Mouse (Mus musculus): ENCODE measurements around the gene Rps6ka5. TPM values are rescaled to one million over a fixed set of nuclear protein-coding genes. Genes with fewer than 3 reads are reported as not detected.

Rps6ka5 gene
- polyA plus RNA-seq, 1 experiment from 2014 or later, result 5.2 TPM

DNA sequence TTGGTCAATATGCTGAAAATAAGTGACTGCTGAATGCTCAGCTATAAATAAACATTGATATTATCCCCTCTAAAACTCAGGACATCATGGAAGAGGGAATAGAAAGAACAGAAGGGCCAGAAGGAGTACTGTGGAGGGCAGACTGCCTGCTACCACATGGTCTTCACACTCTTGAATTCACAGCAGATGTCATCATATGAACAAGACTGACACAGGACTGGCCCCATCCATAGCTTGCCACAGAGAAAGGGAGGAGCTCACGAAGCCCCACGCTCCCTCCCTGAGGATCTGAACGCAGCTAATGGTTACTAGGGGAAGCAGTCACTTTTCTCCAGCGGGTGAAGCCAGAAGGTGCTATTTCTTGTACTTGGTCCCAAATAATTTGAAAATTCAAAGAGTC is 61.5 kb downstream of the Rps6ka5 start:
- no peak overlapping the region for H3K4me2 ChIP-seq (ENCODE audit: low read depth, severe bottlenecking)
- H3K36me3 ChIP-seq (ENCODE audit: control insufficient read depth, insufficient read depth, low read length), result no peaks in the 10 kb centered on the region
- 74% methylated on average over 4 of the region's 4 CpGs for WGBS
- no peaks in the 10 kb centered on the region for H3K9me3 ChIP-seq (ENCODE audit: control insufficient read depth, low read length)
- H3K27ac ChIP-seq (replicated peaks; ENCODE audit: low read depth, low read length), result no peak overlapping the region
- ATAC-seq (ENCODE audit: insufficient number of reproducible peaks, low FRiP score, low TSS enrichment, low read depth), result no peak
- no peak for DNase-seq (ENCODE audit: low spot score)
- no peak overlapping the region for H3K9ac ChIP-seq (ENCODE audit: low read length)
- no peak overlapping the region for H3K4me3 ChIP-seq (ENCODE audit: low read depth, low read length)
- H3K27me3 ChIP-seq (ENCODE audit: control insufficient read depth, insufficient read depth, low read length), result no peaks in the 10 kb centered on the region
- no peaks in the 10 kb centered on the region for H3K4me1 ChIP-seq (ENCODE audit: control insufficient read depth, insufficient read depth, low read length)

- Histone ChIP-seq H3K36me3 (ENCODE audit: control insufficient read depth, insufficient read depth, low read length) (no peaks in the 10 kb centered on the region), H3K9me3 (ENCODE audit: control insufficient read depth, low read length) (no peaks in the 10 kb centered on the region), H3K4me3 (ENCODE audit: low read depth, low read length) (no peak overlapping the region), H3K4me1 (ENCODE audit: control insufficient read depth, insufficient read depth, low read length) (no peaks in the 10 kb centered on the region), H3K27me3 (ENCODE audit: control insufficient read depth, insufficient read depth, low read length) (no peaks in the 10 kb centered on the region), H3K4me2 (ENCODE audit: low read depth, severe bottlenecking) (no peak overlapping the region), H3K27ac (replicated peaks; ENCODE audit: low read depth, low read length) (no peak overlapping the region), H3K9ac (ENCODE audit: low read length) (no peak overlapping the region)
- DNase-seq (ENCODE audit: low spot score) (no peak), ATAC-seq (ENCODE audit: insufficient number of reproducible peaks, low FRiP score, low TSS enrichment, low read depth) (no peak)
- WGBS, result 93% methylated on average over 2 of the region's 2 CpGs
Observed at GRCm38 (mm10) chr12:100660076-100660475, 66.7 kb downstream of the Rps6ka5 start.

DNA sequence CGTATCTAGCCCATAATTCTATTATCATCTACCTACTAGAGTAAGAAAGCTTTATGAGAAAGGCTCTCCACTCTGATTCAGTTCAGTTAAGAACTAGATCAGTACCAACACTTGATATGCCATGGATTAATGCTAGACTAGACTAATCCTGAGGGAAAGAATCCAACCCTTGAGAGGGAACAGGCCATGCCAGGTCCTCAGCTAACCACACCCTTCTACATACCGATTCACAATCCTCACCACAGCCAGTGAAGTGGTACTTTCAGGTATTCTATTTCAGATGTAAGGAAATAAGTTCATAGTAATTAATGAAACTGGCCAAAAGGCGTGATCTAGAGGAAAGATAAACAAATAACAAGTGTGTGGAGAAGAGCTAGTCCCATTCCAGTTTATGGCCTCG is 70.8 kb downstream of the Rps6ka5 start:
- H3K9me3 ChIP-seq (ENCODE audit: control insufficient read depth, low read length), result no peaks in the 10 kb centered on the region
- no peak for ATAC-seq (ENCODE audit: insufficient number of reproducible peaks, low FRiP score, low TSS enrichment, low read depth)
- WGBS, result 86% methylated on average over 4 of the region's 4 CpGs
- no peak overlapping the region for H3K4me3 ChIP-seq (ENCODE audit: low read depth, low read length)
- H3K4me2 ChIP-seq (ENCODE audit: low read depth, severe bottlenecking), result no peak overlapping the region
- no peak overlapping the region for H3K27ac ChIP-seq (replicated peaks; ENCODE audit: low read depth, low read length)
- no peaks in the 10 kb centered on the region for H3K4me1 ChIP-seq (ENCODE audit: control insufficient read depth, insufficient read depth, low read length)
- DNase-seq (ENCODE audit: low spot score), result no peak
- no peaks in the 10 kb centered on the region for H3K27me3 ChIP-seq (ENCODE audit: control insufficient read depth, insufficient read depth, low read length)
- no peak overlapping the region for H3K9ac ChIP-seq (ENCODE audit: low read length)
- no peaks in the 10 kb centered on the region for H3K36me3 ChIP-seq (ENCODE audit: control insufficient read depth, insufficient read depth, low read length)

DNA sequence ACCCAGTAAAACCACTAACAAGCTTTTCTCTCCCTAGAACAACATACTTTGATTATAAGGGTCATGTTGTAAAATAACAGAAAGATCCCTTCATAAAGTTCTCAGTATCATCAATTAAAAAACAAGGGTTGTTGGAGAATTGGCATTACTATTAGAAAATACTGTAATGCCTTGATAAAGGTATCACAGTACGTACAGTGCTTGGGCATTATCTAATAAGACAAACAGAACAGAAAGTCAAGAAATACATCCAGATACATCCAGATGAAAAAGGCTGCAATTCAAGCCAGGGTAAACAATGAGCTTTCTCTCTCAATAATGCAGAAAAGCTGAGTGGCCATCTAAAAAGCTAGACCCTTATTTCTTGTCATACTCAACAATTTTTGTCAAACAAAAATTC is 84.8 kb downstream of the Rps6ka5 start:
- Histone ChIP-seq H3K27me3 (ENCODE audit: control insufficient read depth, insufficient read depth, low read length) (no peaks in the 10 kb centered on the region), H3K27ac (replicated peaks; ENCODE audit: low read depth, low read length) (no peak overlapping the region), H3K4me1 (ENCODE audit: control insufficient read depth, insufficient read depth, low read length) (no peaks in the 10 kb centered on the region), H3K4me2 (ENCODE audit: low read depth, severe bottlenecking) (no peak overlapping the region), H3K9ac (ENCODE audit: low read length) (no peak overlapping the region), H3K36me3 (ENCODE audit: control insufficient read depth, insufficient read depth, low read length) (no peaks in the 10 kb centered on the region), H3K9me3 (ENCODE audit: control insufficient read depth, low read length) (no peaks in the 10 kb centered on the region), H3K4me3 (ENCODE audit: low read depth, low read length) (no peak overlapping the region)
- DNase-seq (ENCODE audit: low spot score) (no peak), ATAC-seq (ENCODE audit: insufficient number of reproducible peaks, low FRiP score, low TSS enrichment, low read depth) (no peak)
- WGBS, result 93% methylated on average over 1 of the region's 1 CpGs

DNA sequence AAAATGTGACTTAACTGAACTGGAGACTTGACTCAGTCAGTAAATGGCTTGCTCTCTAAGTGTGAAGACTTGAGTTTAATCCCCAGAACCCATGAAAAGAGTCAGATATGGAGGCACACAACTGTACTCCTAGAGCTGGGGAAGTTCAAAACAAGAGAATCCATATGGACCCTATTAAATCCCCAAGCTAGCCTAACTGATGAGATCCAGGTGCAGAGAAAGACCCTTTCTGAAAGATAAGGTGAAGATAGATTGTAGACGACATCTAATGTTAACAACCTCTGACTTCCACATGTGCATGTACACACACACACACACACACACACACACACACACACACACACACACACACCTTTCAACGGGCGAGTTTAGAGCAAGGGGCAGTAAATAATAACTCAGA is 86.1 kb downstream of the Rps6ka5 start:
- DNase-seq (ENCODE audit: low spot score), result no peak
- 0 out of 2 replicates have a peak, but pooled peaks have one; percentile 42 for ATAC-seq (ENCODE audit: insufficient number of reproducible peaks, low FRiP score, low TSS enrichment, low read depth)

DNA sequence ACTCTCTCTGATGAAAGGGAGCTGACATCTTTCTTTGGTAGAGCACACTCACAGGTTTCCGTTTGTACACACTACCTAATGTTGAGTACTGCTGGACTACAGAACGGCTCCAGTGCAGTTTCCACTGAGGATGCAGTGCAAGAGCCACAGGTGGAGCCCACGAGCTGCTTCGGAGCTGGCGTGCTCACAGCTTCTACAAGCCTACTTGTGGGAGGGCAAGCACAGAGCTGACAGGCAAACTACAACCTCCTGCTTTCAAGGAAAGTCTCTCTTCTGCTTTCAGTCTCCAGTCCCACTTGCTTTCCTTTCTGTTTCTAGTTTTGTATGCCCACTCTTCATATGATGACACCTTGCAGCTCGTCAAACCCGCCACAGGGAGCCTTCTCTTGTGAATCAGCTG is 87.1 kb downstream of the Rps6ka5 start:
- WGBS, result 27% methylated on average over 7 of the region's 7 CpGs
- no peak overlapping the region for H3K27ac ChIP-seq (replicated peaks; ENCODE audit: low read depth, low read length)
- H3K4me1 ChIP-seq (ENCODE audit: control insufficient read depth, insufficient read depth, low read length), result no peaks in the 10 kb centered on the region
- ATAC-seq (ENCODE audit: insufficient number of reproducible peaks, low FRiP score, low TSS enrichment, low read depth), result no peak
- H3K9me3 ChIP-seq (ENCODE audit: control insufficient read depth, low read length), result no peaks in the 10 kb centered on the region
- no peak overlapping the region for H3K4me2 ChIP-seq (ENCODE audit: low read depth, severe bottlenecking)
- H3K27me3 ChIP-seq (ENCODE audit: control insufficient read depth, insufficient read depth, low read length), result no peaks in the 10 kb centered on the region
- no peaks in the 10 kb centered on the region for H3K36me3 ChIP-seq (ENCODE audit: control insufficient read depth, insufficient read depth, low read length)
- DNase-seq (ENCODE audit: low spot score), result peak; percentile 58
- H3K9ac ChIP-seq (ENCODE audit: low read length), result no peak overlapping the region
- no peak overlapping the region for H3K4me3 ChIP-seq (ENCODE audit: low read depth, low read length)

More for the DNA sequence above, 86.1 kb downstream of the Rps6ka5 start:
- WGBS, result 4% methylated on average over 3 of the region's 3 CpGs
- Histone ChIP-seq H3K4me3 (ENCODE audit: low read depth, low read length) (no peak overlapping the region), H3K9me3 (ENCODE audit: control insufficient read depth, low read length) (no peaks in the 10 kb centered on the region), H3K36me3 (ENCODE audit: control insufficient read depth, insufficient read depth, low read length) (no peaks in the 10 kb centered on the region), H3K27ac (replicated peaks; ENCODE audit: low read depth, low read length) (no peak overlapping the region), H3K4me2 (ENCODE audit: low read depth, severe bottlenecking) (no peak overlapping the region), H3K9ac (ENCODE audit: low read length) (no peak overlapping the region), H3K27me3 (ENCODE audit: control insufficient read depth, insufficient read depth, low read length) (no peaks in the 10 kb centered on the region), H3K4me1 (ENCODE audit: control insufficient read depth, insufficient read depth, low read length) (no peaks in the 10 kb centered on the region)

GRCm38 (mm10) chr12:100637886-100638285 is 88.9 kb downstream of the Rps6ka5 start:
- Histone ChIP-seq H3K9me3 (ENCODE audit: control insufficient read depth, low read length) (no peaks in the 10 kb centered on the region), H3K4me1 (ENCODE audit: control insufficient read depth, insufficient read depth, low read length) (no peaks in the 10 kb centered on the region), H3K27ac (replicated peaks; ENCODE audit: low read depth, low read length) (no peak overlapping the region), H3K36me3 (ENCODE audit: control insufficient read depth, insufficient read depth, low read length) (no peaks in the 10 kb centered on the region), H3K4me2 (ENCODE audit: low read depth, severe bottlenecking) (no peak overlapping the region), H3K9ac (ENCODE audit: low read length) (no peak overlapping the region), H3K4me3 (ENCODE audit: low read depth, low read length) (no peak overlapping the region), H3K27me3 (ENCODE audit: control insufficient read depth, insufficient read depth, low read length) (no peaks in the 10 kb centered on the region)
- 94% methylated on average over 8 of the region's 8 CpGs for WGBS
- no peak for DNase-seq (ENCODE audit: low spot score)
- no peak for ATAC-seq (ENCODE audit: insufficient number of reproducible peaks, low FRiP score, low TSS enrichment, low read depth)

GRCm38 (mm10) chr12:100636733-100637132 is 90.0 kb downstream of the Rps6ka5 start:
- no peak for DNase-seq (ENCODE audit: low spot score)
- no peak for ATAC-seq (ENCODE audit: insufficient number of reproducible peaks, low FRiP score, low TSS enrichment, low read depth)
- 66% methylated on average over 3 of the region's 3 CpGs for WGBS

DNA sequence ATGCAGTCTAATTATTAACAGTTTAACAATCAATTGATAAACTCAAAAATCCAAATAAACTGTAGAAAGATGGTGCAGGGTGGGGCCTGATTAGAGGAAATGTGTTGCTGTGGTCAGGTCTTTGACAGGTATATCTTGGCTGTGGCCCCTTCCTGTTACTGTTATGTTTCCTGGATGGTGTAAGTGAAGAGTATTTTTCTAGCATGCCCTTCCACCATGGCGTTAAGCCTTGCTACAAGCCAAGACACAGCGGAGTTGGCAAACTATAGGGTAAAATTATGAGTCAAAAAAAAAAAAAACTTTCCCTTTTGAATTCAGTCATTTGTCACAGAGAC is 90.5 kb downstream of the Rps6ka5 start:
- WGBS, result 94% methylated on average over 2 of the region's 2 CpGs
- Histone ChIP-seq H3K9ac (ENCODE audit: low read length) (no peak overlapping the region), H3K27me3 (ENCODE audit: control insufficient read depth, insufficient read depth, low read length) (no peaks in the 10 kb centered on the region), H3K4me2 (ENCODE audit: low read depth, severe bottlenecking) (no peak overlapping the region), H3K4me1 (ENCODE audit: control insufficient read depth, insufficient read depth, low read length) (no peaks in the 10 kb centered on the region), H3K27ac (replicated peaks; ENCODE audit: low read depth, low read length) (no peak overlapping the region), H3K9me3 (ENCODE audit: control insufficient read depth, low read length) (no peaks in the 10 kb centered on the region), H3K4me3 (ENCODE audit: low read depth, low read length) (no peak overlapping the region), H3K36me3 (ENCODE audit: control insufficient read depth, insufficient read depth, low read length) (no peaks in the 10 kb centered on the region)
- no peak for DNase-seq (ENCODE audit: low spot score)
- no peak for ATAC-seq (ENCODE audit: insufficient number of reproducible peaks, low FRiP score, low TSS enrichment, low read depth)

More at GRCm38 (mm10) chr12:100636733-100637132, 90.0 kb downstream of the Rps6ka5 start:
- H3K9me3 ChIP-seq (ENCODE audit: control insufficient read depth, low read length), result no peaks in the 10 kb centered on the region
- H3K9ac ChIP-seq (ENCODE audit: low read length), result no peak overlapping the region
- no peaks in the 10 kb centered on the region for H3K27me3 ChIP-seq (ENCODE audit: control insufficient read depth, insufficient read depth, low read length)
- H3K27ac ChIP-seq (replicated peaks; ENCODE audit: low read depth, low read length), result no peak overlapping the region
- H3K4me1 ChIP-seq (ENCODE audit: control insufficient read depth, insufficient read depth, low read length), result no peaks in the 10 kb centered on the region
- H3K4me3 ChIP-seq (ENCODE audit: low read depth, low read length), result no peak overlapping the region
- no peak overlapping the region for H3K4me2 ChIP-seq (ENCODE audit: low read depth, severe bottlenecking)
- no peaks in the 10 kb centered on the region for H3K36me3 ChIP-seq (ENCODE audit: control insufficient read depth, insufficient read depth, low read length)
